Mouse (Mus musculus): ENCODE data around the gene Pard3.

DNA sequence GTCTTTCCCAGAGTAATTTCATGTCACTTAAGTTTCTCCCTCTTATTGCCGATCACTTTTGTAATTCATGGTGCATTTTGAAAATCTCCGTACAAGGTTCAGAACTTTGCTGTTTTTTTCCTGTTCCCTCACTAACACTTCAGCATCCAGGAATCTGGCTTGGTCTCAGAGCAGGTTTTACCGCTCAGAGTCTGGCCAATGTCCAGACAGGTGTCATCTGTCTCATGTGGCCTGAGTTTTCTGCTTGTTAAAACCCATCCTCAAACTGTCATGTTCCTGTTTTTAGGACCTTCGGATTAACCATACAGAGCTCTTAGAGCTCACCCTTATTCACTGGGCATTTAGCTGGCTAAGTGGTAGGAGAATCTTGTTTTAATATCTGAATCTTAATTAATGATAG is 146.9 kb downstream of the Pard3 start:
- TF ChIP-seq CTCF (conservative IDR thresholded peaks at IDR 0.05; ENCODE audit: insufficient read depth, insufficient read length, low read depth, low read length), result no peak
- TF ChIP-seq POLR2A (IDR thresholded peaks at IDR 0.05; ENCODE audit: low read depth, low read length), result no peak
